Mouse (Mus musculus): ENCODE data around the gene Ndufb10.

- TF ChIP-seq CTCF (IDR thresholded peaks at IDR 0.05; ENCODE audit: low read depth) (no peak), EP300 (IDR thresholded peaks at IDR 0.05; ENCODE audit: low read depth) (no peak)
Measured at GRCm38 (mm10) chr17:24736330-24737051, 12.2 kb upstream of the Ndufb10 start, which contains the start of gene Msrb1.
